Mouse (Mus musculus) heart, adult 2 months (tissue): ENCODE results near the gene Gm28053. TPM values are rescaled to one million over a fixed set of nuclear protein-coding genes. Genes with fewer than 3 reads are reported as not detected.

ENCODE experiments used
- DNase-seq, 2 experiments: peaks; one replicate each; pipeline ENCODE4 v3.0.0; 2021
- H3K27ac ChIP-seq: fragments of 200-600 bp; 2 replicates; pipeline ENCODE4 v1.8.1; 2022
- H3K27me3 ChIP-seq: fragments of 200-500 bp; 2 replicates; pipeline ENCODE4 v1.6.1; 2012; ENCODE audit warnings: mild to moderate bottlenecking, low read length, inconsistent platforms, mixed read lengths; ENCODE audit not compliant: control insufficient read depth, insufficient read depth
- H3K36me3 ChIP-seq: fragments of 200-500 bp; 2 replicates; pipeline ENCODE4 v1.6.1; 2012; ENCODE audit warnings: low read length, inconsistent platforms; ENCODE audit not compliant: control insufficient read depth, insufficient read depth
- H3K4me1 ChIP-seq: fragments of 200-500 bp; 2 replicates; pipeline ENCODE4 v1.6.1; 2011; ENCODE audit warnings: low read length; ENCODE audit not compliant: control insufficient read depth, insufficient read depth
- H3K4me3 ChIP-seq: fragments of 200-600 bp; 2 replicates; pipeline ENCODE4 v1.8.1; 2022
- H3K79me2 ChIP-seq: fragments of 200-500 bp; replicated peaks from 2 replicates; pipeline ENCODE4 v1.6.1; 2012; ENCODE audit warnings: mild to moderate bottlenecking, inconsistent platforms, low read length, moderate library complexity, mixed read lengths; ENCODE audit not compliant: control insufficient read depth, insufficient read depth
- H3K9ac ChIP-seq: fragments of 200-500 bp; 2 replicates; pipeline ENCODE4 v1.6.1; 2012; ENCODE audit warnings: low read depth, mild to moderate bottlenecking, control low read depth, inconsistent platforms, low read length, mixed read lengths
- CTCF ChIP-seq: fragments of 200-600 bp; IDR thresholded peaks from 2 replicates; pipeline ENCODE4 v1.8.1; 2022; ENCODE audit warnings: antibody characterized with exemption, mild to moderate bottlenecking, moderate library complexity
- EP300 ChIP-seq: fragments of 200-500 bp; IDR thresholded peaks from 2 replicates; pipeline ENCODE4 v1.6.1; 2011; ENCODE audit warnings: low read depth, low read length, control low read depth; ENCODE audit not compliant: insufficient read depth
- POLR2A ChIP-seq: fragments of 200-500 bp; IDR thresholded peaks from 2 replicates; pipeline ENCODE4 v1.6.1; 2011; ENCODE audit warnings: mild to moderate bottlenecking, low read depth, low read length, control low read depth; ENCODE audit not compliant: insufficient read depth
- WGBS: fragments of 180-500 bp; shearing (Covaris S2); methylation state at CpG from one replicate; pipeline ENCODE4 v1.1.7; 2018; 5-methylcytosine and 5-hydroxymethylcytosine counted together
- intact Hi-C: fragments of 180-260 bp; cut with DNase I; formaldehyde crosslinking; loops from one replicate; pipeline ENCODE4 v1.15.1; 2025
- polyA plus RNA-seq: library from polyadenylated mRNA; depleted of rRNA; stranded (reverse); fragments of >200 nt; gene quantifications from 2 replicates; pipeline ENCODE4 v1.2.3, GENCODE M21; 2012
- total RNA-seq, 2 experiments: library from RNA; stranded (reverse); gene quantifications; 2 replicates each; pipeline ENCODE4 v1.2.3; 2021

Gene Gm28053
- total and polyA plus RNA-seq, 3 experiments = 3.4 to 5.6 TPM; not detected in 1

DNA sequence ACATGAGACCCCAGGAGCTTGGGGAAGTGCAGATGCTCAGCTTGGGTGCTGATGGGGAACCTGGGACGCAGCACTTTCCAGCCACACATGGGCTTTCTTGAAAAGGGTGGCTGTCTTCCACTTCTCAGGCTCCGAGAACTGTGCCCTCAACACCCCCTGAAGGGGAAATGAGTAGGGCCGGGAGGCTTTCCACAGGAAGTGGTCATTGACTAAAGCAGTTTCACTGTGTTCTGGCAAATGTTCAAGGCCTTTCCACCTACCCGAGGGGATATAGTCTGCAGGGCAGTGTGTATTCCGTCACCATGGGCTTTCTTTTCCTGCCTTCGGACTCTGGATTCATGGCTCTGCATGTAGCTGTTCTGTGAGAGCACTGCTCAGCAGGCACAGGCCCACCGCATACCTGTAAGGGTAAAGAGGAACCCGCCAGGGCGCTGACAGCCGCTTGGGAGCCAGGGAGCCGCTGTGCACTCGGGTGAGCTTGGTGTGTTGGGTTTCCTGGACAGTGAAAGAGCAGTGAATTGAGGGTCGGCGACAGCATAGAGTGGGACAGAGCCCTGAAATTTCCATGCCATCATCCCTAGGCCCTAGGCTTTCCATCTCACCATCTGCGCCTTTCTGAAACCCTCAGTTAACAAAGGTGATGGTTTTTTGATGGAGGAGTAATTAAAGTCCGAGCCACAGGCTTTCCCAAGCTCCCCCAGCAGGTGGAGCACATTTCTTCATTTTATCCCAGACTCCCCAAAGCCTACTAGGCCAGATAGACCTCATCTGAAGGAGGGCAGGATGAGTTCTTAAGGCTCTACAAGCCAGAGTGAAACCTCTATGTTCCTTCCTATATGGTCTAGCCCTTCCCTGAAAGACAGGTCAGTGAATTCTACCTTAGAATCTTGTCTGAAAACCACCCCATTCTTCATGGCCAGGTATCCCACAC, 27.8 kb downstream of the Gm28053 start, which contains the start of gene Gimap5:
Gene Gimap5 (plus strand): TSS at position 239 of the 931 bp plus-strand sequence.
- TF ChIP-seq POLR2A (peak; percentile 61), CTCF (peak; percentile 81), EP300 (no peak)
- H3K4me3 ChIP-seq = peak within 1 kb of the TSS; percentile 53
- DNase-seq = peak; percentile 69 to 79
- H3K36me3 ChIP-seq = peaks cover 4% of the 10 kb centered on the region; the same call in 1 of the 2 replicates
- H3K9ac ChIP-seq = peak within 1 kb of the TSS; percentile 72
- peaks cover 4% of the 10 kb centered on the region for H3K4me1 ChIP-seq
- 21% methylated on average over 16 of the region's 16 CpGs for WGBS
- H3K27ac ChIP-seq = peak within 1 kb of the TSS; percentile 86
- H3K27me3 ChIP-seq = no peaks in the 10 kb centered on the region; the same call in 1 of the 2 replicates
- intact Hi-C loops = loop anchor here (1.0 to 2.0 kb wide), 4 partner anchors 26 to 99 kb away; partner anchors contain the start of gene Gimap8
- H3K79me2 ChIP-seq = peaks cover 2% of the 10 kb centered on the region; the same call in 1 of the 2 replicates

- Histone ChIP-seq H3K9ac (peak overlapping the region; percentile 69), H3K4me1 (peaks cover 4% of the 10 kb centered on the region), H3K36me3 (no peaks in the 10 kb centered on the region; the same call in 1 of the 2 replicates), H3K4me3 (peak overlapping the region; percentile 53), H3K27me3 (no peaks in the 10 kb centered on the region), H3K79me2 (peaks cover 2% of the 10 kb centered on the region; the same call in 1 of the 2 replicates), H3K27ac (peak overlapping the region; percentile 86)
- TF ChIP-seq CTCF (no peak), POLR2A (peak; percentile 47; the same call in 1 of the 2 replicates)
- intact Hi-C loops = loop anchor here (2.0 kb wide), 2 partner anchors 65 to 101 kb away; partner anchors contain the start of gene Gimap8
- WGBS = 35% methylated on average over 7 of the region's 7 CpGs
- DNase-seq = peak; percentile 39 to 48
These were observed 28.9 kb downstream of the Gm28053 start for GRCm38 (mm10) chr6:48747091-48747966.

- Histone ChIP-seq H3K79me2 (no peaks in the 10 kb centered on the region), H3K27ac (no peak overlapping the region), H3K9ac (no peak overlapping the region), H3K4me1 (no peaks in the 10 kb centered on the region), H3K36me3 (no peaks in the 10 kb centered on the region), H3K4me3 (no peak overlapping the region), H3K27me3 (no peaks in the 10 kb centered on the region)
- WGBS = 80% methylated on average over 7 of the region's 7 CpGs
- TF ChIP-seq EP300 = no peak
- no peak for TF ChIP-seq POLR2A
- no peak for TF ChIP-seq CTCF
- intact Hi-C loops = no loop called here
- no peak for DNase-seq
These were observed 45.3 kb downstream of the Gm28053 start for GRCm38 (mm10) chr6:48763567-48764270.

DNA sequence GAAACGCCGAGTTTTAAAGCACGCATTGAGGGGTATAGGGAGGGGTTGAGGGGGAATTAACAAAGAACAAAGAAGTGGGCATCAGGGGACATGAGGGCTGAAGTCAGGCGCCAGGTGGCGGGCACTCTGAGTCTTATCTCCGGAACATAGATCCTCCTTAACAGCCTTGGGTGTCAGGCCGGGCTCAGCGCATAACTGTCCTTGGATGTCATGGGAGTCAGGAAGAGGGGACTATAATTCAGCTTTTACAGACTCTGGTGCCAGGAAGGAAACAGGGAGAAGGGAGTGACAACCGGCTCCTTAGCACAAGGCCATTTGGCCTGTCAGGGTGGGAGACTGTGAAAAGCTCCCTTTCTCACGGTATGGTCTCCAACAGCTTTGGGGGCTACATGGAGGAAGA, 46.1 kb downstream of the Gm28053 start:
- WGBS = 85% methylated on average over 10 of the region's 10 CpGs
- no peak for DNase-seq
- Histone ChIP-seq H3K27ac (no peak overlapping the region), H3K27me3 (no peaks in the 10 kb centered on the region), H3K36me3 (no peaks in the 10 kb centered on the region), H3K4me1 (no peaks in the 10 kb centered on the region), H3K79me2 (no peaks in the 10 kb centered on the region), H3K9ac (no peak overlapping the region), H3K4me3 (no peak overlapping the region)
- intact Hi-C loops = no loop called here
- TF ChIP-seq CTCF (no peak), EP300 (no peak), POLR2A (no peak)

GRCm38 (mm10) chr6:48768178-48768869, 49.9 kb downstream of the Gm28053 start:
- H3K9ac ChIP-seq = no peak overlapping the region
- no peaks in the 10 kb centered on the region for H3K36me3 ChIP-seq
- no peaks in the 10 kb centered on the region for H3K79me2 ChIP-seq
- no peak for TF ChIP-seq POLR2A
- no peak for TF ChIP-seq EP300
- TF ChIP-seq CTCF = no peak
- DNase-seq = peak in 1 of 2 experiments; percentile 40
- 59% methylated on average over 9 of the region's 9 CpGs for WGBS
- H3K4me3 ChIP-seq = no peak overlapping the region
- H3K27me3 ChIP-seq = no peaks in the 10 kb centered on the region
- intact Hi-C loops = no loop called here
- no peaks in the 10 kb centered on the region for H3K4me1 ChIP-seq
- H3K27ac ChIP-seq = no peak overlapping the region
